Comparison of ENCODE assay signal across 8 mouse cellular contexts in the genomic region with DNA sequence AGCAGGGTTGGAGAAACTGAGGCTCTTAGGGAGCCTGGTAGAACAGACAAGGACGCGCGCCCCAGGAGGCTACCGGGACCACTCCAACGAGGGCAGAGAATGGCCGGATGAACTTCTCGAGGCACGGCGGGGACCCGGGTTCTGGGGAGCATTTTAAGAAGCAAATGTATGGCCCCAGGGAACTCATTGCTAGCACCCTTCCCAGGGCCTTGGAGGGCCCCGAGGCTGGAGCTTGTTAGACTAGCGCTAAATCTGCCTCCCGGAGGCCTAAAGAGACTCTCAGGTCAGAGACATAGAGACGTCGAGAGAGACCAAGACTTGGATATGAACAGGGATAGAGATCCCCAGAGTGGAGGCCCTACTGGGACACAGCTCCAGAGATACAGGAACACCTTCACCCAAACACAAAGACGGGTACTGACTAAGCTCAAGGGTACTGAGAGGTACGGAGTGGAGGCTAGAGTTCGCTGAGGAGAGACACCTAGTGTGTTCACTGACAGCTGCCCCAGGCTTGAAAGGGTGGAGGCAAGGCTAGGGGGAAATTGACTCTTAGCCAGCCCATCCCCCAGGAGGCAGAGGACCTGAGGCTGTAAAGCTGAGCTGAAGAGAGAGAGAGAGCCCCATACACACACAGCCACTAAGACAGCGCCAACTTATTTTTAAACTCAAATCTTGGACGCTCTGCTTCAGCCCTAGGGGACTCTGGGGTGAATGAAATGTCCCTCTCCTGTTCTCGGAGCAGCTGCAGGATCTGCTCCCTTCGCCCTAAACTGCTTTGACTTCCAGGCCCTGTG. TPM values are rescaled to one million over a fixed set of nuclear protein-coding genes. Genes with fewer than 3 reads are reported as not detected.
DNase-seq lines count a peak whose midpoint lies in the region; ATAC-seq lines count a peak whose summit lies in the region.

No protein-coding gene starts in this region.

- H3K4me2 ChIP-seq in kidney, embryonic 14.5 days (replicated peaks; ENCODE audit: low read depth, low read length), result peak overlapping the region; percentile 92
- peak overlapping the region; percentile 95 for H3K4me2 ChIP-seq in midbrain, embryonic 11.5 days

- DNase-seq in kidney, adult 8-10 months, result no peak
- DNase-seq in NIH3T3 (ENCODE audit: low read depth), result peak; percentile 83
- DNase-seq in gastrocnemius, adult 18-20 months (ENCODE audit: low spot score), result peak; percentile 83
- peak; percentile 60 for DNase-seq in induced T-regulatory cell, adult 2 months (ENCODE audit: low read depth)
- DNase-seq in midbrain, embryonic 11.5 days (ENCODE audit: low spot score, missing footprints), result peak; percentile 94
- DNase-seq in thymus, postnatal 4 days, result peak; percentile 56

- peak; percentile 11; the same call in 1 of the 2 replicates for ATAC-seq in kidney, embryonic 14.5 days (ENCODE audit: low FRiP score, low TSS enrichment)
- peak; percentile 3; the same call in 1 of the 2 replicates for ATAC-seq in midbrain, embryonic 11.5 days (ENCODE audit: low FRiP score)
- no peak for ATAC-seq in frontal cortex, adult (ENCODE audit: low TSS enrichment)

- peak overlapping the region; percentile 83 for H3K27ac ChIP-seq in kidney, embryonic 14.5 days (ENCODE audit: low read depth, low read length)
- H3K27ac ChIP-seq in midbrain, embryonic 11.5 days (ENCODE audit: low read depth, low read length), result no peak overlapping the region

- peak overlapping the region; percentile 85 for H3K9ac ChIP-seq in kidney, embryonic 14.5 days (ENCODE audit: low read depth, low read length)
- peak overlapping the region; percentile 76 for H3K9ac ChIP-seq in midbrain, embryonic 11.5 days (ENCODE audit: low read length)

- peaks cover 4% of the 10 kb centered on the region; the same call in 1 of the 2 replicates for H3K36me3 ChIP-seq in kidney, embryonic 14.5 days (ENCODE audit: control insufficient read depth, insufficient read depth, low read length)
- no peaks in the 10 kb centered on the region for H3K36me3 ChIP-seq in midbrain, embryonic 11.5 days (ENCODE audit: control insufficient read depth, insufficient read depth, low read length)

- H3K27me3 ChIP-seq in kidney, embryonic 14.5 days (ENCODE audit: control insufficient read depth, insufficient read depth, low read length), result no peaks in the 10 kb centered on the region
- peaks cover under 1% of the 10 kb centered on the region; the same call in 1 of the 2 replicates for H3K27me3 ChIP-seq in midbrain, embryonic 11.5 days (ENCODE audit: control insufficient read depth, insufficient read depth, low read length)

- peaks cover 45% of the 10 kb centered on the region for H3K4me1 ChIP-seq in kidney, embryonic 14.5 days (ENCODE audit: control insufficient read depth, insufficient read depth, low read length)
- peaks cover 46% of the 10 kb centered on the region for H3K4me1 ChIP-seq in midbrain, embryonic 11.5 days (ENCODE audit: control insufficient read depth, insufficient read depth, low read length)

- peak overlapping the region; percentile 82 for H3K4me3 ChIP-seq in kidney, embryonic 14.5 days (ENCODE audit: low read length)
- peak overlapping the region; percentile 63 for H3K4me3 ChIP-seq in midbrain, embryonic 11.5 days (ENCODE audit: low read depth, low read length)

- 3% methylated on average over 18 of the region's 22 CpGs for WGBS in kidney, embryonic 14.5 days
- WGBS in midbrain, embryonic 11.5 days, result 4% methylated on average over 22 of the region's 22 CpGs

- H3K9me3 ChIP-seq in kidney, embryonic 14.5 days (ENCODE audit: control insufficient read depth, low read length), result no peaks in the 10 kb centered on the region
- H3K9me3 ChIP-seq in midbrain, embryonic 11.5 days (ENCODE audit: control insufficient read depth, low read length), result no peaks in the 10 kb centered on the region

RNA-seq across cellular contexts. Expression of a gene that starts 0.7 kb away (rescaled TPM):
- 9.5 and 9.7 TPM in 2 replicates for polyA plus RNA-seq in kidney, embryonic 14.5 days (2014; fragmentation: Nextera tagmentation; extraction: Ambion mirVana)
- total RNA-seq in gastrocnemius, adult 18-20 months (2021), result 100 to 1,000 TPM; 271 to 315 TPM
- 3.9 and 4.5 TPM in 2 replicates for polyA plus RNA-seq in midbrain, embryonic 11.5 days (2014; fragmentation: Nextera tagmentation; extraction: Ambion mirVana)

RNA-seq across cellular contexts. Expression of a gene that starts 7.8 kb away (rescaled TPM):
- 67.9 and 93.7 TPM in 2 replicates for polyA plus RNA-seq in kidney, embryonic 14.5 days (2014; fragmentation: Nextera tagmentation; extraction: Ambion mirVana)
- 10 to 100 TPM; 18.4 to 22.7 TPM for total RNA-seq in gastrocnemius, adult 18-20 months (2021)
- polyA plus RNA-seq in midbrain, embryonic 11.5 days (2014; fragmentation: Nextera tagmentation; extraction: Ambion mirVana), result 66.2 and 75.4 TPM in 2 replicates

RNA-seq across cellular contexts. Expression of a gene that starts 13.3 kb away (rescaled TPM):
- polyA plus RNA-seq in kidney, embryonic 14.5 days (2014; fragmentation: Nextera tagmentation; extraction: Ambion mirVana), result 177 and 183 TPM in 2 replicates
- 10 to 100 TPM; 12.7 to 13.9 TPM for total RNA-seq in gastrocnemius, adult 18-20 months (2021)
- polyA plus RNA-seq in midbrain, embryonic 11.5 days (2014; fragmentation: Nextera tagmentation; extraction: Ambion mirVana), result 221 and 236 TPM in 2 replicates

RNA-seq across cellular contexts. Expression of a gene that starts 40.4 kb away (rescaled TPM):
- 22.2 and 26.4 TPM in 2 replicates for polyA plus RNA-seq in kidney, embryonic 14.5 days (2014; fragmentation: Nextera tagmentation; extraction: Ambion mirVana)
- total RNA-seq in gastrocnemius, adult 18-20 months (2021), result 1 to 10 TPM; 7.4 to 8.1 TPM
- polyA plus RNA-seq in midbrain, embryonic 11.5 days (2014; fragmentation: Nextera tagmentation; extraction: Ambion mirVana), result 24.6 and 28.2 TPM in 2 replicates

RNA-seq across cellular contexts. Expression of a gene that starts 44.6 kb away (rescaled TPM):
- 1.6 and 1.7 TPM in 2 replicates for polyA plus RNA-seq in kidney, embryonic 14.5 days (2014; fragmentation: Nextera tagmentation; extraction: Ambion mirVana)
- under 1 TPM; 0.31 to 0.39 TPM for total RNA-seq in gastrocnemius, adult 18-20 months (2021)
- polyA plus RNA-seq in midbrain, embryonic 11.5 days (2014; fragmentation: Nextera tagmentation; extraction: Ambion mirVana), result 19.2 and 20.5 TPM in 2 replicates

Comparison
In these comparisons a context has a peak if more than half of its experiments do, and no peak if none do; other contexts are left out.
1. DNase-seq: peak in NIH3T3 (single experiment), gastrocnemius, adult 18-20 months (single experiment), induced T-regulatory cell, adult 2 months (single experiment), midbrain, embryonic 11.5 days (single experiment) and thymus, postnatal 4 days (single experiment); none in kidney, adult 8-10 months (0 of 2).